Comparison of ENCODE assay signal across 9 mouse cellular contexts in the genomic region with DNA sequence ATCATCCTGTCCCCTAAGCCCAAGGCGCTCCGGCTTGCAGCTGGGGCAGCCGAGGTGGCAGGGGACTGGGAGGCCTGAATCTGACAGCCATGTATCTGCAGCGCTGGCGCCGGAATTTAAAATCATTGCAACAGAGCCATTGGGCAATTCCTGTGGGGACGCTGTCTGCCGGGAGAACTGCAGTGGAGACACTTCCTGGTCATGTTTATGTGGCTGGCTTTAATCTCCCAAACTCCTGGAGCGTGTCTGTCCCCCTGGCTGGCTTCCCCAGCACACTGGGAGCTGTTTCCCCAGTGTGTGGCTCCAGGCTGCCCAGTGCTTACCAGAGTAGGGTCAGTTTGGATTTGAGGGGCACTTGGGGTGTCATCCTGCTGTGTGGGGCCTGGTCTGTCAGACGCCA.
DNase-seq lines count a peak whose midpoint lies in the region; TF ChIP-seq lines count a peak whose summit lies in the region.
"Had no signal": no experiment of that assay in that cellular context is flagged by ENCODE, and none has a peak within 500 bp of the region (broad histone marks: within the 10 kb centered on the region; RNA-seq: fewer than 3 reads in every experiment).

No protein-coding gene starts in this region.

- peaks cover 8% of the 10 kb centered on the region; the same call in 1 of the 2 replicates for H3K4me1 ChIP-seq in kidney, adult 2 months (ENCODE audit: control insufficient read depth, insufficient read depth, low read length)
- H3K4me1 ChIP-seq: megakaryocyte, embryonic 14.5 days had no signal

- peak; percentile 12 for DNase-seq in embryo, embryonic 10.5 days (ENCODE audit: low spot score)
- DNase-seq in embryo, embryonic 9.5 days (ENCODE audit: extremely low spot score), result no peak
- peak; percentile 65 for DNase-seq in gastrocnemius, postnatal 25 days
- DNase-seq in kidney, adult 2 months, result peak; percentile 69
- DNase-seq in lung, postnatal 10 days, result peak; percentile 87
- no peak for DNase-seq in layer of hippocampus, postnatal 10 days (ENCODE audit: low spot score in 2 of 2)
- no peak for DNase-seq in Muller cell, postnatal 12 days (ENCODE audit: inconsistent ontology term)
- no peak for DNase-seq in left cerebral cortex, postnatal 14 days (ENCODE audit: low spot score in 2 of 2)

- H3K36me3 ChIP-seq in kidney, adult 2 months (ENCODE audit: control insufficient read depth, insufficient read depth, low read length), result no peaks in the 10 kb centered on the region

- intact Hi-C loops in left cerebral cortex, postnatal 14 days (cut with DNase I), result no loop called here

- no peak overlapping the region for H3K4me3 ChIP-seq in kidney, adult 2 months (ENCODE audit: insufficient read depth, low read depth, low read length)
- H3K4me3 ChIP-seq: megakaryocyte, embryonic 14.5 days had no signal

- TF ChIP-seq POLR2A in kidney, adult 2 months (IDR thresholded peaks at IDR 0.05; ENCODE audit: low read depth, low read length), result no peak

- no peak overlapping the region for H3K27ac ChIP-seq in kidney, adult 2 months (ENCODE audit: insufficient read depth, low read depth, low read length)

- WGBS in kidney, adult 2 months, result 39% methylated on average over 10 of the region's 10 CpGs

- 0 out of 2 replicates have a peak, but pooled peaks have one; percentile 22 for TF ChIP-seq CTCF in kidney, adult 2 months (conservative IDR thresholded peaks at IDR 0.05; ENCODE audit: insufficient read depth, insufficient read length, low read depth, low read length)

- no peaks in the 10 kb centered on the region for H3K27me3 ChIP-seq in kidney, adult 2 months (replicated peaks; ENCODE audit: control insufficient read depth, insufficient read depth, low read length)

Comparison
In these comparisons a context has a peak if more than half of its experiments do, and no peak if none do; other contexts are left out.
1. DNase-seq: peak in embryo, embryonic 10.5 days (single experiment), gastrocnemius, postnatal 25 days (single experiment), kidney, adult 2 months (single experiment) and lung, postnatal 10 days (single experiment); none in embryo, embryonic 9.5 days (single experiment), layer of hippocampus, postnatal 10 days (0 of 2), Muller cell, postnatal 12 days (single experiment) and left cerebral cortex, postnatal 14 days (0 of 2).